Mouse (Mus musculus) thymus, adult 2 months (tissue): ENCODE measurements around the gene Olfr545. TPM values are rescaled to one million over a fixed set of nuclear protein-coding genes. Genes with fewer than 3 reads are reported as not detected.

ENCODE experiments used
- DNase-seq: peaks from one replicate; pipeline ENCODE4 v3.0.0; 2021
- H3K27ac ChIP-seq: fragments of 200-500 bp; 2 replicates; pipeline ENCODE4 v1.5.1; 2012; ENCODE audit warnings: low read length, control low read depth; ENCODE audit not compliant: control insufficient read depth, insufficient read depth
- H3K27me3 ChIP-seq: fragments of 200-500 bp; 2 replicates; pipeline ENCODE4 v1.6.1; 2012; ENCODE audit warnings: mild to moderate bottlenecking, low read length, moderate library complexity, mixed read lengths; ENCODE audit not compliant: control insufficient read depth, insufficient read depth
- H3K36me3 ChIP-seq: fragments of 200-500 bp; 2 replicates; pipeline ENCODE4 v1.6.1; 2012; ENCODE audit warnings: mild to moderate bottlenecking, low read length, moderate library complexity; ENCODE audit not compliant: control insufficient read depth, insufficient read depth
- H3K4me1 ChIP-seq: fragments of 200-500 bp; replicated peaks from 2 replicates; pipeline ENCODE4 v1.6.1; 2012; ENCODE audit warnings: low read length; ENCODE audit not compliant: control insufficient read depth, insufficient read depth
- H3K4me3 ChIP-seq: fragments of 200-500 bp; 2 replicates; pipeline ENCODE4 v1.5.1; 2012; ENCODE audit warnings: mild to moderate bottlenecking, low read length, control low read depth, moderate library complexity; ENCODE audit not compliant: control insufficient read depth, insufficient read depth
- CTCF ChIP-seq: fragments of 200-500 bp; IDR thresholded peaks from 2 replicates; pipeline ENCODE4 v1.5.1; 2012; ENCODE audit warnings: mild to moderate bottlenecking, control low read depth, low read length, moderate library complexity, borderline replicate concordance; ENCODE audit not compliant: control insufficient read depth, poor library complexity, insufficient read depth; ENCODE audit errors: extremely low read depth
- POLR2A ChIP-seq: fragments of 200-500 bp; IDR thresholded peaks from 2 replicates; pipeline ENCODE4 v1.6.1; 2012; ENCODE audit warnings: mild to moderate bottlenecking, low read length, control low read depth, moderate library complexity; ENCODE audit not compliant: control insufficient read depth, poor library complexity, insufficient read depth; ENCODE audit errors: extremely low read depth
- WGBS: fragments of 180-500 bp; shearing (Covaris S2); methylation state at CpG from one replicate; pipeline ENCODE4 v1.1.7; 2018; 5-methylcytosine and 5-hydroxymethylcytosine counted together
- polyA plus RNA-seq: library from polyadenylated mRNA; depleted of rRNA; stranded (reverse); fragments of >200 nt; gene quantifications from 2 replicates; pipeline ENCODE4 v1.2.3, GENCODE M21; 2012; rRNA removed

Gene Olfr545
- polyA plus RNA-seq: not detected in 2 replicates

- no peak for DNase-seq
- no peaks in the 10 kb centered on the region for H3K27me3 ChIP-seq
- H3K27ac ChIP-seq: no peak within 1 kb of the TSS
- WGBS: 79% methylated on average over 3 of the region's 3 CpGs
- H3K4me1 ChIP-seq: no peaks in the 10 kb centered on the region
- H3K36me3 ChIP-seq: no peaks in the 10 kb centered on the region
- no peak within 1 kb of the TSS for H3K4me3 ChIP-seq
- TF ChIP-seq CTCF (no peak), POLR2A (no peak)
Observed at GRCm38 (mm10) chr7:102499473-102499872, at the start of gene Olfr545. TSS of gene Olfr545 (minus strand) at chr7:102499573.

GRCm38 (mm10) chr7:102541251-102541650 is 41.9 kb upstream of the Olfr545 start:
- WGBS: 67% methylated on average over 3 of the region's 3 CpGs
- TF ChIP-seq POLR2A (no peak), CTCF (no peak)

GRCm38 (mm10) chr7:102540596-102540995 is 41.2 kb upstream of the Olfr545 start, which contains the start of gene Olfr548-ps1:
TSS of gene Olfr548-ps1 (plus strand) at chr7:102540896.
- TF ChIP-seq POLR2A: no peak
- no peak for TF ChIP-seq CTCF
- Histone ChIP-seq H3K36me3 (no peaks in the 10 kb centered on the region), H3K27ac (no peak within 1 kb of the TSS), H3K4me3 (no peak within 1 kb of the TSS), H3K27me3 (no peaks in the 10 kb centered on the region), H3K4me1 (no peaks in the 10 kb centered on the region)
- DNase-seq: no peak
- WGBS: 86% methylated on average over 2 of the region's 2 CpGs

More at GRCm38 (mm10) chr7:102541251-102541650, 41.9 kb upstream of the Olfr545 start:
- Histone ChIP-seq H3K27me3 (no peaks in the 10 kb centered on the region), H3K27ac (no peak overlapping the region), H3K4me1 (no peaks in the 10 kb centered on the region), H3K36me3 (no peaks in the 10 kb centered on the region), H3K4me3 (no peak overlapping the region)
- no peak for DNase-seq

- no peaks in the 10 kb centered on the region for H3K36me3 ChIP-seq
- H3K4me1 ChIP-seq: no peaks in the 10 kb centered on the region
- DNase-seq: no peak
- no peak within 1 kb of the TSS for H3K4me3 ChIP-seq
- H3K27ac ChIP-seq: no peak within 1 kb of the TSS
- H3K27me3 ChIP-seq: no peaks in the 10 kb centered on the region
- no peak for TF ChIP-seq CTCF
- no peak for TF ChIP-seq POLR2A
- 91% methylated on average over 1 of the region's 1 CpGs for WGBS
Observed at GRCm38 (mm10) chr7:102534449-102534848, 35.1 kb upstream of the Olfr545 start, which contains the start of gene Olfr547. TSS of gene Olfr547 (plus strand) at chr7:102534749.

GRCm38 (mm10) chr7:102529052-102529451 is 29.7 kb upstream of the Olfr545 start:
- Histone ChIP-seq H3K27me3 (no peaks in the 10 kb centered on the region), H3K27ac (no peak overlapping the region), H3K4me1 (no peaks in the 10 kb centered on the region), H3K36me3 (no peaks in the 10 kb centered on the region), H3K4me3 (no peak overlapping the region)
- WGBS: 16% methylated on average over 1 of the region's 1 CpGs
- DNase-seq: no peak
- TF ChIP-seq CTCF (no peak), POLR2A (no peak)

- Histone ChIP-seq H3K36me3 (no peaks in the 10 kb centered on the region), H3K4me1 (peaks cover 4% of the 10 kb centered on the region), H3K4me3 (no peak overlapping the region), H3K27ac (no peak overlapping the region), H3K27me3 (no peaks in the 10 kb centered on the region)
- 93% methylated on average over 2 of the region's 2 CpGs for WGBS
- no peak for DNase-seq
- TF ChIP-seq CTCF (no peak), POLR2A (no peak)
Observed at GRCm38 (mm10) chr7:102517051-102517335, 17.6 kb upstream of the Olfr545 start.
